Comparison of ENCODE assay signal across 28 mouse cellular contexts in genomic region chr9:106534296-106534695, GRCm38 (mm10). TPM values are rescaled to one million over a fixed set of nuclear protein-coding genes. Genes with fewer than 3 reads are reported as not detected.
DNase-seq lines count a peak whose midpoint lies in the region; ATAC-seq lines count a peak whose summit lies in the region.
"Had no signal": no experiment of that assay in that cellular context is flagged by ENCODE, and none has a peak within 500 bp of the region (broad histone marks: within the 10 kb centered on the region; RNA-seq: fewer than 3 reads in every experiment).

No protein-coding gene starts in this region.

- no peak overlapping the region for H3K4me3 ChIP-seq in heart, embryonic 11.5 days (ENCODE audit: low read depth, low read length)
- H3K4me3 ChIP-seq: embryonic facial prominence, embryonic 10.5 days; embryonic facial prominence, embryonic 12.5 days; forebrain, embryonic 13.5 days; forebrain, embryonic 15.5 days had no signal

- DNase-seq in testis, postnatal 14 days (ENCODE audit: low spot score), result peak; percentile 19
- no peak for DNase-seq in testis, postnatal 10 days (ENCODE audit: low spot score)
- DNase-seq in ES-CJ7 (ENCODE audit: low read depth, low spot score) (peak; percentile 58), WW6 (ENCODE audit: low read depth, low spot score) (peak; percentile 20)
- DNase-seq in left cerebral cortex, adult 18-20 months (ENCODE audit: low spot score in 2 of 2), result no peak
- no peak for DNase-seq in thymus, postnatal 14 days
- DNase-seq: adrenal gland, adult 8-10 months; adrenal gland, postnatal 14 days; adrenal gland, postnatal 36 days; cerebellum, adult 11-12 months; cerebellum, adult 2 months; cerebellum, adult 9-10 months; cerebellum, postnatal 10 days; cerebellum, postnatal 25 days; forebrain, postnatal 0 days had no signal

- no peak overlapping the region for H3K27ac ChIP-seq in heart, embryonic 11.5 days (ENCODE audit: low read depth, low read length)
- H3K27ac ChIP-seq: embryonic facial prominence, embryonic 10.5 days; embryonic facial prominence, embryonic 12.5 days; forebrain, embryonic 13.5 days; forebrain, embryonic 15.5 days had no signal

- no peaks in the 10 kb centered on the region for H3K36me3 ChIP-seq in heart, embryonic 11.5 days (ENCODE audit: control insufficient read depth, insufficient read depth, low read length)
- H3K36me3 ChIP-seq: embryonic facial prominence, embryonic 10.5 days; embryonic facial prominence, embryonic 12.5 days; forebrain, embryonic 15.5 days had no signal

- H3K9me3 ChIP-seq in heart, embryonic 11.5 days (replicated peaks; ENCODE audit: control insufficient read depth, low read length), result no peaks in the 10 kb centered on the region
- H3K9me3 ChIP-seq: embryonic facial prominence, embryonic 10.5 days; embryonic facial prominence, embryonic 12.5 days; forebrain, embryonic 13.5 days; forebrain, embryonic 15.5 days had no signal

- H3K27me3 ChIP-seq in heart, embryonic 11.5 days (ENCODE audit: control insufficient read depth, insufficient read depth, low read length), result no peaks in the 10 kb centered on the region
- H3K27me3 ChIP-seq: embryonic facial prominence, embryonic 12.5 days; forebrain, embryonic 13.5 days; forebrain, embryonic 15.5 days had no signal

- WGBS in heart, embryonic 11.5 days (ENCODE audit: insufficient replicate concordance), result 91% methylated on average over 7 of the region's 7 CpGs

- ATAC-seq in heart, embryonic 11.5 days (replicated peaks; ENCODE audit: insufficient number of reproducible peaks, low FRiP score, low TSS enrichment), result no peak
- ATAC-seq: activated CD4-positive, CD25-positive, alpha-beta regulatory T cell, adult 4 months; forebrain, embryonic 13.5 days; forebrain, embryonic 15.5 days; forebrain, postnatal 0 days had no signal

- no peak overlapping the region for H3K4me2 ChIP-seq in heart, embryonic 11.5 days
- H3K4me2 ChIP-seq: embryonic facial prominence, embryonic 12.5 days; forebrain, embryonic 13.5 days; forebrain, embryonic 15.5 days had no signal

- H3K4me1 ChIP-seq in heart, embryonic 11.5 days (ENCODE audit: control insufficient read depth, insufficient read depth, low read length), result no peaks in the 10 kb centered on the region
- H3K4me1 ChIP-seq: embryonic facial prominence, embryonic 10.5 days; embryonic facial prominence, embryonic 12.5 days; forebrain, embryonic 13.5 days; forebrain, embryonic 15.5 days had no signal

- no peak overlapping the region for H3K9ac ChIP-seq in heart, embryonic 11.5 days (ENCODE audit: low read depth, low read length)
- H3K9ac ChIP-seq: embryonic facial prominence, embryonic 12.5 days; forebrain, embryonic 13.5 days; forebrain, embryonic 15.5 days; forebrain, postnatal 0 days had no signal

RNA-seq across cellular contexts. Expression of gene Iqcf5, which starts 19.9 kb away (rescaled TPM):
- not detected for total RNA-seq in left cerebral cortex, adult 18-20 months (2021)
- not detected in 2 replicates for polyA plus RNA-seq in heart, embryonic 11.5 days (2014; fragmentation: Nextera tagmentation; extraction: Ambion mirVana)
- total RNA-seq: adrenal gland, adult 18-20 months; adrenal gland, adult 8-10 months; adrenal gland, postnatal 14 days; adrenal gland, postnatal 36 days; forebrain, postnatal 0 days had no signal
- polyA plus RNA-seq: activated CD4-positive, CD25-positive, alpha-beta regulatory T cell, adult 4 months; C2C12; cerebellum, adult 2 months; cortical plate, adult 2 months; embryonic facial prominence, embryonic 10.5 days; embryonic facial prominence, embryonic 12.5 days; embryonic facial prominence, embryonic 14.5 days; forebrain, embryonic 11.5 days; forebrain, embryonic 13.5 days; forebrain, embryonic 15.5 days had no signal

RNA-seq across cellular contexts. Expression of gene Iqcf3, which starts 27.1 kb away (rescaled TPM):
- total RNA-seq in left cerebral cortex, adult 18-20 months (2021), result not detected
- not detected in 2 replicates for polyA plus RNA-seq in heart, embryonic 11.5 days (2014; fragmentation: Nextera tagmentation; extraction: Ambion mirVana)
- total RNA-seq: adrenal gland, adult 18-20 months; adrenal gland, adult 8-10 months; adrenal gland, postnatal 14 days; adrenal gland, postnatal 36 days; ES-E14; forebrain, postnatal 0 days; MEL had no signal
- polyA plus RNA-seq: activated CD4-positive, CD25-positive, alpha-beta regulatory T cell, adult 4 months; C2C12; cerebellum, adult 2 months; cortical plate, adult 2 months; embryonic facial prominence, embryonic 10.5 days; embryonic facial prominence, embryonic 12.5 days; embryonic facial prominence, embryonic 14.5 days; forebrain, embryonic 11.5 days; forebrain, embryonic 13.5 days; forebrain, embryonic 15.5 days; forebrain, postnatal 0 days had no signal

RNA-seq across cellular contexts. Expression of gene Iqcf1, which starts 34.5 kb away (rescaled TPM):
- total RNA-seq in left cerebral cortex, adult 18-20 months (2021), result not detected
- polyA plus RNA-seq in heart, embryonic 11.5 days (2014; fragmentation: Nextera tagmentation; extraction: Ambion mirVana), result not detected in 2 replicates
- total RNA-seq: adrenal gland, adult 18-20 months; adrenal gland, adult 8-10 months; adrenal gland, postnatal 14 days; adrenal gland, postnatal 36 days; forebrain, postnatal 0 days; MEL had no signal
- polyA plus RNA-seq: activated CD4-positive, CD25-positive, alpha-beta regulatory T cell, adult 4 months; cerebellum, adult 2 months; cortical plate, adult 2 months; embryonic facial prominence, embryonic 10.5 days; embryonic facial prominence, embryonic 12.5 days; embryonic facial prominence, embryonic 14.5 days; forebrain, embryonic 11.5 days; forebrain, embryonic 13.5 days; forebrain, embryonic 15.5 days; forebrain, postnatal 0 days had no signal

RNA-seq across cellular contexts. Expression of gene Iqcf4, which starts 36.5 kb away (rescaled TPM):
- not detected for total RNA-seq in left cerebral cortex, adult 18-20 months (2021)
- not detected in 2 replicates for polyA plus RNA-seq in heart, embryonic 11.5 days (2014; fragmentation: Nextera tagmentation; extraction: Ambion mirVana)
- total RNA-seq: adrenal gland, adult 18-20 months; adrenal gland, adult 8-10 months; adrenal gland, postnatal 14 days; adrenal gland, postnatal 36 days; ES-E14; forebrain, postnatal 0 days; MEL had no signal
- polyA plus RNA-seq: activated CD4-positive, CD25-positive, alpha-beta regulatory T cell, adult 4 months; C2C12; cerebellum, adult 2 months; cortical plate, adult 2 months; embryonic facial prominence, embryonic 10.5 days; embryonic facial prominence, embryonic 12.5 days; embryonic facial prominence, embryonic 14.5 days; forebrain, embryonic 11.5 days; forebrain, embryonic 13.5 days; forebrain, embryonic 15.5 days; forebrain, postnatal 0 days had no signal

RNA-seq across cellular contexts. Expression of gene Parp3, which starts 57.5 kb away (rescaled TPM):
- 1 to 10 TPM; 5.2 to 5.5 TPM for total RNA-seq in left cerebral cortex, adult 18-20 months (2021)
- 1.0 and 1.9 TPM in 2 replicates for polyA plus RNA-seq in heart, embryonic 11.5 days (2014; fragmentation: Nextera tagmentation; extraction: Ambion mirVana)

Comparison
In these comparisons a context has a peak if more than half of its experiments do, and no peak if none do; other contexts are left out.
1. DNase-seq: peak in testis, postnatal 14 days (single experiment), ES-CJ7 (single experiment) and WW6 (single experiment); none in testis, postnatal 10 days (single experiment), left cerebral cortex, adult 18-20 months (0 of 2) and thymus, postnatal 14 days (single experiment).